37 mouse cellular contexts compared by ENCODE assay signal in the genomic region with DNA sequence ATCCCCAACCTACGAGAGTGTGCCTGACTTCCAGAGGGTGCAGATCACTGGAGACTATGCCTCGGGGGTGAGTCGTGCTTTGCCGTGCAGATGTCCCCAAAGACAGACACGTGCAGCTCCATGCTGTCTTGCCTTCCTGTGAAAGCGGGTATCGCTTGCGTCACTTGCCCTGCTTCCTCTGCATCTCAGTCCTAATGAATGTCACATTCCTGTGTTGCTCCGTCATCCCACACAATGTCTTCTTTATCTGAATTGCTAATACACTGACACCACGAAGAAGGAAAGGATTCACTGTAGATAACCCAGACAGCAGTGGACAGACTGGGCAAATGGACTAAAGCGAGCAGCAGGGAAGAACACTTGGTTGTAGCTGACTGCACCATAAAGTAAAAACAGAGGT. TPM values are rescaled to one million over a fixed set of nuclear protein-coding genes. Genes with fewer than 3 reads are reported as not detected.
A peak's percentile ranks its signal among the peaks of the same experiment; 100 is the strongest.
DNase-seq lines count a peak whose midpoint lies in the region; ATAC-seq and TF ChIP-seq lines count a peak whose summit lies in the region.
"Had no signal": no experiment of that assay in that cellular context is flagged by ENCODE, and none has a peak within 500 bp of the region (broad histone marks: within the 10 kb centered on the region; RNA-seq: fewer than 3 reads in every experiment).

No protein-coding gene starts in this region.

- no peaks in the 10 kb centered on the region for H3K27me3 ChIP-seq in forebrain, postnatal 0 days (ENCODE audit: insufficient read depth, low read length)
- no peaks in the 10 kb centered on the region for H3K27me3 ChIP-seq in forebrain, embryonic 15.5 days
- no peaks in the 10 kb centered on the region for H3K27me3 ChIP-seq in liver, postnatal 0 days (ENCODE audit: insufficient read depth, low read length)
- H3K27me3 ChIP-seq in liver, embryonic 11.5 days (replicated peaks; ENCODE audit: control insufficient read depth, insufficient read depth, low read length): no peaks in the 10 kb centered on the region
- no peaks in the 10 kb centered on the region for H3K27me3 ChIP-seq in E14TG2a.4 (ENCODE audit: insufficient read depth, low read length)
- no peaks in the 10 kb centered on the region for H3K27me3 ChIP-seq in hindbrain, embryonic 16.5 days (replicated peaks; ENCODE audit: control insufficient read depth, insufficient read depth, low read length)
- no peaks in the 10 kb centered on the region for H3K27me3 ChIP-seq in lung, postnatal 0 days (replicated peaks; ENCODE audit: insufficient read depth, low read length)
- H3K27me3 ChIP-seq: embryonic facial prominence, embryonic 13.5 days; intestine, embryonic 15.5 days; limb, embryonic 13.5 days; liver, embryonic 12.5 days; midbrain, embryonic 12.5 days; neural tube, embryonic 13.5 days; stomach, embryonic 15.5 days had no signal

- 59% methylated on average over 11 of the region's 11 CpGs for WGBS in forebrain, postnatal 0 days
- 72% methylated on average over 11 of the region's 11 CpGs for WGBS in forebrain, embryonic 15.5 days
- WGBS in liver, postnatal 0 days (ENCODE audit: insufficient replicate concordance): 54% methylated on average over 11 of the region's 11 CpGs
- 64% methylated on average over 11 of the region's 11 CpGs for WGBS in liver, embryonic 11.5 days
- WGBS in hindbrain, embryonic 16.5 days: 62% methylated on average over 11 of the region's 11 CpGs
- 67% methylated on average over 11 of the region's 11 CpGs for WGBS in lung, postnatal 0 days

- no peak overlapping the region for H3K27ac ChIP-seq in forebrain, postnatal 0 days (ENCODE audit: low read depth, low read length)
- no peak overlapping the region for H3K27ac ChIP-seq in forebrain, embryonic 15.5 days (replicated peaks)
- H3K27ac ChIP-seq in liver, postnatal 0 days (ENCODE audit: low read depth): no peak overlapping the region
- no peak overlapping the region for H3K27ac ChIP-seq in liver, embryonic 11.5 days (ENCODE audit: low read depth, low read length)
- H3K27ac ChIP-seq in hindbrain, embryonic 16.5 days (ENCODE audit: low read depth, low read length): no peak overlapping the region
- no peak overlapping the region for H3K27ac ChIP-seq in lung, postnatal 0 days (ENCODE audit: low read length)
- H3K27ac ChIP-seq: embryonic facial prominence, embryonic 13.5 days; forebrain, embryonic 10.5 days; hindbrain, postnatal 0 days; intestine, embryonic 15.5 days; limb, embryonic 13.5 days; liver, embryonic 12.5 days; midbrain, embryonic 12.5 days; neural tube, embryonic 13.5 days; stomach, embryonic 15.5 days had no signal

- TF ChIP-seq EP300 in liver, postnatal 0 days (IDR thresholded peaks at IDR 0.05; ENCODE audit: low read depth): no peak
- TF ChIP-seq EP300 in lung, postnatal 0 days (IDR thresholded peaks at IDR 0.05): no peak

- TF ChIP-seq CTCF in forebrain, postnatal 0 days (IDR thresholded peaks at IDR 0.05; ENCODE audit: low read depth): no peak
- no peak for TF ChIP-seq CTCF in liver, postnatal 0 days (IDR thresholded peaks at IDR 0.05; ENCODE audit: low read depth)
- no peak for TF ChIP-seq CTCF in E14TG2a.4 (conservative IDR thresholded peaks at IDR 0.05; ENCODE audit: low read length)
- TF ChIP-seq CTCF in lung, postnatal 0 days (IDR thresholded peaks at IDR 0.05): no peak

- H3K36me3 ChIP-seq in forebrain, postnatal 0 days (ENCODE audit: insufficient read depth): no peaks in the 10 kb centered on the region
- no peaks in the 10 kb centered on the region for H3K36me3 ChIP-seq in forebrain, embryonic 15.5 days
- no peaks in the 10 kb centered on the region for H3K36me3 ChIP-seq in liver, postnatal 0 days (replicated peaks; ENCODE audit: insufficient read depth, low read length)
- H3K36me3 ChIP-seq in liver, embryonic 11.5 days (ENCODE audit: control insufficient read depth, insufficient read depth, low read length): no peaks in the 10 kb centered on the region
- H3K36me3 ChIP-seq in E14TG2a.4 (ENCODE audit: insufficient read depth, low read length): no peaks in the 10 kb centered on the region
- H3K36me3 ChIP-seq in hindbrain, embryonic 16.5 days (ENCODE audit: control insufficient read depth, insufficient read depth, low read length): no peaks in the 10 kb centered on the region
- no peaks in the 10 kb centered on the region for H3K36me3 ChIP-seq in lung, postnatal 0 days (ENCODE audit: insufficient read depth, low read length)
- H3K36me3 ChIP-seq: embryonic facial prominence, embryonic 13.5 days; forebrain, embryonic 10.5 days; G1E; intestine, embryonic 15.5 days; limb, embryonic 13.5 days; liver, embryonic 12.5 days; midbrain, embryonic 12.5 days; neural tube, embryonic 13.5 days; stomach, embryonic 15.5 days had no signal

- no peak overlapping the region for H3K9ac ChIP-seq in forebrain, postnatal 0 days
- no peak overlapping the region for H3K9ac ChIP-seq in forebrain, embryonic 15.5 days (replicated peaks)
- H3K9ac ChIP-seq in liver, postnatal 0 days (replicated peaks): no peak overlapping the region
- no peak overlapping the region for H3K9ac ChIP-seq in liver, embryonic 11.5 days (ENCODE audit: low read depth, low read length)
- H3K9ac ChIP-seq in hindbrain, embryonic 16.5 days (ENCODE audit: low read depth, low read length): no peak overlapping the region
- H3K9ac ChIP-seq in lung, postnatal 0 days (replicated peaks; ENCODE audit: low read depth): no peak overlapping the region
- H3K9ac ChIP-seq: embryonic facial prominence, embryonic 13.5 days; intestine, embryonic 15.5 days; limb, embryonic 13.5 days; liver, embryonic 12.5 days; midbrain, embryonic 12.5 days; neural tube, embryonic 13.5 days; stomach, embryonic 15.5 days had no signal

- no peaks in the 10 kb centered on the region for H3K9me3 ChIP-seq in forebrain, postnatal 0 days (ENCODE audit: low read length)
- no peaks in the 10 kb centered on the region for H3K9me3 ChIP-seq in forebrain, embryonic 15.5 days
- H3K9me3 ChIP-seq in liver, postnatal 0 days (ENCODE audit: low read length): no peaks in the 10 kb centered on the region
- H3K9me3 ChIP-seq in liver, embryonic 11.5 days (ENCODE audit: control insufficient read depth, low read length): no peaks in the 10 kb centered on the region
- no peaks in the 10 kb centered on the region for H3K9me3 ChIP-seq in E14TG2a.4 (ENCODE audit: low read length)
- no peaks in the 10 kb centered on the region for H3K9me3 ChIP-seq in hindbrain, embryonic 16.5 days (ENCODE audit: control insufficient read depth, low read length)
- no peaks in the 10 kb centered on the region for H3K9me3 ChIP-seq in lung, postnatal 0 days (ENCODE audit: low read length)
- H3K9me3 ChIP-seq: embryonic facial prominence, embryonic 13.5 days; forebrain, embryonic 10.5 days; G1E; intestine, embryonic 15.5 days; limb, embryonic 13.5 days; liver, embryonic 12.5 days; midbrain, embryonic 12.5 days; neural tube, embryonic 13.5 days; stomach, embryonic 15.5 days had no signal

- no peak overlapping the region for H3K4me3 ChIP-seq in forebrain, postnatal 0 days (ENCODE audit: low read depth, low read length)
- no peak overlapping the region for H3K4me3 ChIP-seq in forebrain, embryonic 15.5 days
- no peak overlapping the region for H3K4me3 ChIP-seq in liver, postnatal 0 days (ENCODE audit: low read depth, low read length)
- no peak overlapping the region for H3K4me3 ChIP-seq in liver, embryonic 11.5 days (ENCODE audit: low read depth, low read length)
- H3K4me3 ChIP-seq in E14TG2a.4 (replicated peaks; ENCODE audit: low read length): peak overlapping the region; percentile 20; the same call in 1 of the 2 replicates
- H3K4me3 ChIP-seq in hindbrain, embryonic 16.5 days (ENCODE audit: low read length): no peak overlapping the region
- no peak overlapping the region for H3K4me3 ChIP-seq in lung, postnatal 0 days (ENCODE audit: low read depth, low read length)
- H3K4me3 ChIP-seq: embryonic facial prominence, embryonic 13.5 days; forebrain, embryonic 10.5 days; intestine, embryonic 15.5 days; limb, embryonic 13.5 days; liver, embryonic 12.5 days; midbrain, embryonic 12.5 days; myocyte; neural tube, embryonic 13.5 days; stomach, embryonic 15.5 days had no signal

- no peaks in the 10 kb centered on the region for H3K4me1 ChIP-seq in forebrain, postnatal 0 days (ENCODE audit: insufficient read depth)
- H3K4me1 ChIP-seq in forebrain, embryonic 15.5 days: no peaks in the 10 kb centered on the region
- no peaks in the 10 kb centered on the region for H3K4me1 ChIP-seq in liver, postnatal 0 days (ENCODE audit: insufficient read depth)
- no peaks in the 10 kb centered on the region for H3K4me1 ChIP-seq in liver, embryonic 11.5 days (replicated peaks; ENCODE audit: control insufficient read depth, insufficient read depth, low read length)
- H3K4me1 ChIP-seq in E14TG2a.4 (replicated peaks; ENCODE audit: low read depth, low read length): peaks cover 36% of the 10 kb centered on the region
- no peaks in the 10 kb centered on the region for H3K4me1 ChIP-seq in hindbrain, embryonic 16.5 days (ENCODE audit: control insufficient read depth, insufficient read depth, low read depth, low read length)
- H3K4me1 ChIP-seq in lung, postnatal 0 days (ENCODE audit: insufficient read depth, low read depth, low read length): no peaks in the 10 kb centered on the region
- H3K4me1 ChIP-seq: embryonic facial prominence, embryonic 13.5 days; forebrain, embryonic 10.5 days; intestine, embryonic 15.5 days; limb, embryonic 13.5 days; liver, embryonic 12.5 days; midbrain, embryonic 12.5 days; neural tube, embryonic 13.5 days; stomach, embryonic 15.5 days had no signal

- no peak for DNase-seq in forebrain, postnatal 0 days
- DNase-seq in liver, postnatal 0 days: no peak
- DNase-seq in liver, embryonic 11.5 days (ENCODE audit: low spot score): no peak
- DNase-seq in ZHBTc4 (ENCODE audit: low read depth, low spot score): peak; percentile 59
- no peak for DNase-seq in lung, postnatal 0 days (ENCODE audit: low spot score)
- DNase-seq: adrenal gland, adult 8-10 months; cerebellum, adult 8-10 months; cerebellum, postnatal 36 days; gastrocnemius, postnatal 10 days; heart, postnatal 10 days; kidney, adult 2 months; kidney, postnatal 4 days; lung, adult 18-20 months; lung, postnatal 10 days; right cerebral cortex, postnatal 25 days had no signal

- 0 out of 2 replicates have a peak, but pooled peaks have one; percentile 18 for ATAC-seq in forebrain, postnatal 0 days
- no peak for ATAC-seq in forebrain, embryonic 15.5 days (replicated peaks)
- ATAC-seq in liver, postnatal 0 days: peak; percentile 10; the same call in 1 of the 2 replicates
- no peak for ATAC-seq in liver, embryonic 11.5 days (replicated peaks; ENCODE audit: low FRiP score)
- ATAC-seq in hindbrain, embryonic 16.5 days: no peak
- no peak for ATAC-seq in lung, postnatal 0 days
- ATAC-seq: activated CD4-positive, CD25-positive, alpha-beta regulatory T cell, adult 4 months; forebrain, embryonic 16.5 days; hindbrain, postnatal 0 days; intestine, embryonic 15.5 days; liver, embryonic 12.5 days had no signal

- H3K4me2 ChIP-seq in forebrain, postnatal 0 days (ENCODE audit: low read depth): no peak overlapping the region
- no peak overlapping the region for H3K4me2 ChIP-seq in forebrain, embryonic 15.5 days (replicated peaks)
- H3K4me2 ChIP-seq in liver, postnatal 0 days (ENCODE audit: low read depth, low read length): no peak overlapping the region
- H3K4me2 ChIP-seq in liver, embryonic 11.5 days: no peak overlapping the region
- H3K4me2 ChIP-seq in hindbrain, embryonic 16.5 days (ENCODE audit: low read length): no peak overlapping the region
- no peak overlapping the region for H3K4me2 ChIP-seq in lung, postnatal 0 days (replicated peaks; ENCODE audit: low read depth, low read length)
- H3K4me2 ChIP-seq: embryonic facial prominence, embryonic 13.5 days; heart, embryonic 11.5 days; intestine, embryonic 15.5 days; limb, embryonic 13.5 days; liver, embryonic 12.5 days; midbrain, embryonic 12.5 days; neural tube, embryonic 13.5 days; stomach, embryonic 15.5 days had no signal

RNA-seq across cellular contexts. Expression of a gene that starts 7.2 kb away (rescaled TPM):
- total RNA-seq in forebrain, postnatal 0 days (2014; rRNA removed): not detected in 2 replicates
- polyA plus RNA-seq in forebrain, postnatal 0 days (2015; fragmentation: Nextera tagmentation; extraction: Ambion mirVana): not detected in 2 replicates
- 0.09 TPM in 1 of 2 replicates, not detected in the other for polyA plus RNA-seq in forebrain, embryonic 15.5 days (2015; fragmentation: Nextera tagmentation; extraction: Ambion mirVana)
- 0.37 TPM in 1 of 2 replicates, not detected in the other for polyA plus RNA-seq in liver, postnatal 0 days (2015; fragmentation: Nextera tagmentation; extraction: Ambion mirVana)
- 0.40 and 0.53 TPM in 2 replicates for polyA plus RNA-seq in liver, embryonic 11.5 days (2014; fragmentation: Nextera tagmentation; extraction: Ambion mirVana)
- 1.2 TPM in 1 of 2 replicates, not detected in the other for polyA plus RNA-seq in hindbrain, embryonic 16.5 days (2015; fragmentation: Nextera tagmentation; extraction: Ambion mirVana)
- 0.44 and 0.45 TPM in 2 replicates for polyA plus RNA-seq in lung, postnatal 0 days (2015; fragmentation: Nextera tagmentation; extraction: Ambion mirVana)
- total RNA-seq: adrenal gland, adult 8-10 months; granulocyte monocyte progenitor cell, adult 5-6 weeks; heart, postnatal 10 days; layer of hippocampus, adult 8-10 months; layer of hippocampus, postnatal 25 days; left cerebral cortex, postnatal 36 days; midbrain, postnatal 0 days had no signal
- polyA plus RNA-seq: forebrain, embryonic 10.5 days; forebrain, embryonic 16.5 days; G1E; heart, embryonic 11.5 days; hindbrain, postnatal 0 days; midbrain, postnatal 0 days; neural tube, embryonic 13.5 days; stomach, embryonic 15.5 days had no signal

RNA-seq across cellular contexts. Expression of a gene that starts 21.4 kb away (rescaled TPM):
- total RNA-seq in forebrain, postnatal 0 days (2014; rRNA removed): 1.4 and 1.5 TPM in 2 replicates
- 0.58 TPM in 2 replicates for polyA plus RNA-seq in forebrain, postnatal 0 days (2015; fragmentation: Nextera tagmentation; extraction: Ambion mirVana)
- polyA plus RNA-seq in forebrain, embryonic 15.5 days (2015; fragmentation: Nextera tagmentation; extraction: Ambion mirVana): 0.84 and 1.4 TPM in 2 replicates
- 2.7 and 2.8 TPM in 2 replicates for polyA plus RNA-seq in liver, postnatal 0 days (2015; fragmentation: Nextera tagmentation; extraction: Ambion mirVana)
- 8.2 and 8.8 TPM in 2 replicates for polyA plus RNA-seq in liver, embryonic 11.5 days (2014; fragmentation: Nextera tagmentation; extraction: Ambion mirVana)
- 1.0 and 1.5 TPM in 2 replicates for polyA plus RNA-seq in hindbrain, embryonic 16.5 days (2015; fragmentation: Nextera tagmentation; extraction: Ambion mirVana)
- 3.4 and 3.5 TPM in 2 replicates for polyA plus RNA-seq in lung, postnatal 0 days (2015; fragmentation: Nextera tagmentation; extraction: Ambion mirVana)

RNA-seq across cellular contexts. Expression of a gene that starts 23.0 kb away (rescaled TPM):
- 71.8 and 78.2 TPM in 2 replicates for total RNA-seq in forebrain, postnatal 0 days (2014; rRNA removed)
- 74.2 and 81.9 TPM in 2 replicates for polyA plus RNA-seq in forebrain, postnatal 0 days (2015; fragmentation: Nextera tagmentation; extraction: Ambion mirVana)
- 120 and 122 TPM in 2 replicates for polyA plus RNA-seq in forebrain, embryonic 15.5 days (2015; fragmentation: Nextera tagmentation; extraction: Ambion mirVana)
- 16.2 and 19.4 TPM in 2 replicates for polyA plus RNA-seq in liver, postnatal 0 days (2015; fragmentation: Nextera tagmentation; extraction: Ambion mirVana)
- polyA plus RNA-seq in liver, embryonic 11.5 days (2014; fragmentation: Nextera tagmentation; extraction: Ambion mirVana): 102 and 112 TPM in 2 replicates
- polyA plus RNA-seq in hindbrain, embryonic 16.5 days (2015; fragmentation: Nextera tagmentation; extraction: Ambion mirVana): 78.9 and 97.5 TPM in 2 replicates
- polyA plus RNA-seq in lung, postnatal 0 days (2015; fragmentation: Nextera tagmentation; extraction: Ambion mirVana): 48.0 and 53.6 TPM in 2 replicates

Comparison
In these comparisons a context has a peak if more than half of its experiments do, and no peak if none do; other contexts are left out.
1. ATAC-seq: peak in forebrain, postnatal 0 days (single experiment) and liver, postnatal 0 days (single experiment); none in forebrain, embryonic 15.5 days (single experiment), liver, embryonic 11.5 days (single experiment), hindbrain, embryonic 16.5 days (single experiment) and lung, postnatal 0 days (single experiment).